Mouse (Mus musculus): ENCODE results near the gene Abhd16a. TPM values are rescaled to one million over a fixed set of nuclear protein-coding genes. Genes with fewer than 3 reads are reported as not detected.

Abhd16a gene
- total and polyA plus RNA-seq, 3 experiments = 28.9 to 80.6 (median 35.6) TPM

DNA sequence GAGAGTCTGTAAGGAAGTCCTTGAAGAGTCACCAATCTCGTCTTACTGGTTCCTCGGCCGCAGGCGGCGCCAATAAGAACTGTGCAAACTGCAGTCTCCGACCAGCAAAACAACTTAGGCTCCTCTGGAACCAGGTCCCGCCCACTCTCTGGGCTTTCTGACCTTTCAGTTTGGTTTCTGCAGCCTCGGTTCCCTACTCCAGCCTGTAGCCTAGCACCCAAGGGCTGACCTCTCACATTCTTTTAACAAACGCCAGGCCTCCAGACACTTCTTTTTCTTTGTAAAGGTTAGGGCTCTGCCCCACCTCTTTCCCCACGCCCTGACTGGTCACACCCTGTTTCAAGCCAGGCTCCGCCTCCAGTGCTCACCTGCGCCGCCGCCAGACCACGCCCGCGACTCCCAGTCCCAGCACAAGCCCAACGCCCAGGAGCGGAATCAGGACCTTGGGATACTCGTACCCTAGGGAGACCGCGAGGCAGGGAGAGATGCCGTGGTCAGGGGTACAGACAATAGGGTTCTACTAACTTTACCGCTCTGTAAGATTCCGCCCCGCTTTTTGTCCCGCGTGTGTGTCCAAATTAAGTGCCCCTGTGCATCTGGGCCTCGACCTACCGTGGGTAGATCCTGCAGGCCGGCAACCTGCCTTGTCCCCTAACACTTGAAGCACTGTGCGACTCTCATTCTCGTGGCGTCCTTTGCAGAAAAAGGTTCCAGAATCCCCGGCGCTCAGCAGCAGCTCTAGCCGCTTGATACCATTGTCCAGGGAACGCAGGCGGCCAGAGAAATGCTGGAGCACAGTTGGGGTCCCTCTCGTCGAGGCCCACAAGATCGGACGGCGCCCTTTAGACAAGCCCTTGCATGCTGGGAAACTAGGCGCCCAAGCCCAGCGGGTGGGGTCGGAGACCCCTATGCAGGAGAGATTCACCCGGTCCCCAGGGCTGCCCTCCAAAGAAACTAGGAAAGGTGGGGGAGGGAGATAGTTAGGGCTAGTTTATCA is 23.8 kb upstream of the Abhd16a start, which contains the start of gene Ly6g6c:
Gene Ly6g6c, plus strand, starts transcription at position 438 of the 997 bp plus-strand sequence.
- ATAC-seq (ENCODE audit: extremely low read depth, insufficient number of reproducible peaks, low FRiP score, poor library complexity, severe bottlenecking) = no peak
- TF ChIP-seq GATA1 (IDR thresholded peaks at IDR 0.05; ENCODE audit: borderline replicate concordance, low read length) = no peak
- no peak for TF ChIP-seq TAL1 (conservative IDR thresholded peaks at IDR 0.05; ENCODE audit: low read depth, low read length)
- TF ChIP-seq POLR2AphosphoS5 (IDR thresholded peaks at IDR 0.05; ENCODE audit: insufficient replicate concordance, low read depth, low read length) = no peak
- DNase-seq (ENCODE audit: low spot score) = no peak
- peaks cover 33% of the 10 kb centered on the region for H3K36me3 ChIP-seq (replicated peaks)
- no peaks in the 10 kb centered on the region for H3K9me3 ChIP-seq (replicated peaks)
- peaks cover 52% of the 10 kb centered on the region for H3K27me3 ChIP-seq (ENCODE audit: insufficient read depth, low read length)
- H3K4me3 ChIP-seq (ENCODE audit: low read depth, low read length) = peak within 1 kb of the TSS; percentile 49; the same call in 1 of the 2 replicates
- peaks cover 44% of the 10 kb centered on the region for H3K4me1 ChIP-seq (ENCODE audit: insufficient read depth, low read depth, low read length)

DNA sequence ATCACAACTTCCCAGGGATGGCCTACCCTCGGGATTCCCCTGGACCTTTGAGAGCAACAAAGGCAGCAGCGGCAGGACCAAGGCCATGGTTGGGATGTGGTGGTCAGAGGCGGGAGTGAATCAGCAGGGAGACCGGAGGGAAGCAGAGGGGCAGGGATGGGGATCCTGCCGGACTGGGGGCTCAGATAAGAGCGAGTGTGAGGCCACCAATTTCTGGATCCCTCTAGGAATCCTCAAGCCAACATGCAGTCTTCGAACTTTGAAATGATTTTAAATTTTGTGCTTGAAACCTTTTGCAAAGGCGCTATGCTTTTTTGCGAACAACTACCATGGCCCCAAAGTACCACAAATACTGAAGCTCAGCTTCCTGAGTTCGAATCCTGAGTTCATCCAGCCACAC is 23.0 kb upstream of the Abhd16a start, which contains the start of gene Mpig6b:
Gene Mpig6b, minus strand, starts transcription at position 101 of the 400 bp plus-strand sequence.
- Histone ChIP-seq H3K4me1 (ENCODE audit: insufficient read depth, low read depth, low read length) (peaks cover 43% of the 10 kb centered on the region), H3K9me3 (replicated peaks) (no peaks in the 10 kb centered on the region), H3K36me3 (replicated peaks) (peaks cover 24% of the 10 kb centered on the region), H3K27me3 (ENCODE audit: insufficient read depth, low read length) (peaks cover 52% of the 10 kb centered on the region), H3K4me3 (ENCODE audit: low read depth, low read length) (peak within 1 kb of the TSS; percentile 49; the same call in 1 of the 2 replicates)
- ATAC-seq (ENCODE audit: extremely low read depth, insufficient number of reproducible peaks, low FRiP score, poor library complexity, severe bottlenecking) (no peak), DNase-seq (ENCODE audit: low spot score) (no peak)
- TF ChIP-seq TAL1 (conservative IDR thresholded peaks at IDR 0.05; ENCODE audit: low read depth, low read length) (no peak), POLR2AphosphoS5 (IDR thresholded peaks at IDR 0.05; ENCODE audit: insufficient replicate concordance, low read depth, low read length) (no peak), GATA1 (IDR thresholded peaks at IDR 0.05; ENCODE audit: borderline replicate concordance, low read length) (no peak), CTCF (IDR thresholded peaks at IDR 0.05; ENCODE audit: low read depth, low read length) (no peak), GATA2 (IDR thresholded peaks at IDR 0.05; ENCODE audit: borderline replicate concordance, low read depth, low read length) (no peak)

DNA sequence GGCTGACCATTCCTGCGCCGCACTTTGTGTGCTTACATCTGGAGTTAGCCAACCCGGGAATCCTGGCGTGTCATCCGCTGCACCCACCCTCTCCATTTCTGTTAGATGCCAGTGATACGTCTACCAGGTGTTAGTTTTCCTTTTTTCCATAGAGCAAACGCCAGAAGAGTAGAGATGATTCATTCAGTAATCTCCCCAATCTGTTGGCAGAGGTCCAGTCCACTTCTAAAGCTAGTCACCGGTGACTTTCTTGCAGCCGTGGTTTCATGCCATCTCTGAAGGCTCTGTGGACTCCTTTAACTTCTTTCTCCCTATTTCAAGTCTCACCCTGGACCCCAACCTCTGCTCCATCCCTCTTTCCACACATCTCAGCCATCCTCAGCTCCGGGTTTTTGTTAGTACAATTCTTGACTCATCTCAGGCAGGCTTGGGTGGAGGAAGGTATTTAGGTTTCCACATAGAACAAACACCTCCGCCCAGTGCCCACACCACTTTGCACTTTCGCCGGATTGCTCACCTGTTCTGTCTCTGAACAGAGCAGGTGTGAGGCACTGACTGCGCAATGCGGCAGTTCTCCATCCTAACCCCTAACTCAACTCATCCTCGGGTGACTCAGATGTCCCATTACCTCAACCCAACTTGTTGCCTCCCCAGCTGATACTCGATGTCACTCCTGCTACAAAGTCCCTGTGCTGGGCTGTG is 20.7 kb upstream of the Abhd16a start:
- DNase-seq (ENCODE audit: low spot score) (no peak), ATAC-seq (ENCODE audit: extremely low read depth, insufficient number of reproducible peaks, low FRiP score, poor library complexity, severe bottlenecking) (no peak)
- Histone ChIP-seq H3K27me3 (ENCODE audit: insufficient read depth, low read length) (peaks cover 57% of the 10 kb centered on the region), H3K4me1 (ENCODE audit: insufficient read depth, low read depth, low read length) (peaks cover 36% of the 10 kb centered on the region), H3K9me3 (replicated peaks) (no peaks in the 10 kb centered on the region), H3K4me3 (ENCODE audit: low read depth, low read length) (no peak overlapping the region), H3K36me3 (replicated peaks) (peaks cover 4% of the 10 kb centered on the region)
- TF ChIP-seq CTCF (IDR thresholded peaks at IDR 0.05; ENCODE audit: low read depth, low read length) = no peak
- TF ChIP-seq GATA1 (IDR thresholded peaks at IDR 0.05; ENCODE audit: borderline replicate concordance, low read length) = no peak
- TF ChIP-seq TAL1 (conservative IDR thresholded peaks at IDR 0.05; ENCODE audit: low read depth, low read length) = no peak
- TF ChIP-seq GATA2 (IDR thresholded peaks at IDR 0.05; ENCODE audit: borderline replicate concordance, low read depth, low read length) = no peak
- TF ChIP-seq POLR2AphosphoS5 (IDR thresholded peaks at IDR 0.05; ENCODE audit: insufficient replicate concordance, low read depth, low read length) = no peak

DNA sequence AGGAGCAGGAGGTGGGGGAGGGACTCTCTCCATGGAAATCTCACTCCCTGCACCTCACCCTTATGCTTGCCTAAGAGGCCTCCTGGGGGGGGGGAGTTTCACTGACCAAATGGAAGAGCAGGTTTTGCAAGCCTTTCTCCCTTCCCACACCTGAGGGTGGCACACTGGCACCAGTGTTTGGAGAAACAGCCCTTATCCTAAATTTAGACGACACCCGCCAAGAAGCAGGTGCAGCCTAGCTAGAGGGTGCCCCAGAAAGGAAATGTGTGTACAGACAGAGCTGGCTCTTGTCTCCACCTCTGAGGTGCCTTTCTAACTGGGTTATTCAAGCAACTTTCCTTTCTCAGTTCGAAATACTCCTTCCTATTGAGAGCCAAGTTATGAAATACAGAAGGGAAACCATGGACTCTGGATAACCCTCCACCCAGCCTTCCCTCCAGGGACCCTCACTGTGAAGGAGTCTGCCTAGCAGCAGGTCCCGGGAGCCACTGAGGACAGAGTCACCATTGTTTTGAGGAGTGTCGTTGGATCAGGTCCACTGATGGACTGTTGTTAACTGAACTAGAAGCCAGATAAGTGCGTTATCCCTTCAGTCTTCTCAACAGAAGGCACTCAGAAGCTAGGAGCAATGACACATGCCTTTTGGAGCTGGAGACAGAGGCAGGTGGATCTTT is 18.4 kb upstream of the Abhd16a start:
- Histone ChIP-seq H3K27me3 (ENCODE audit: insufficient read depth, low read length) (peaks cover 46% of the 10 kb centered on the region), H3K4me1 (ENCODE audit: insufficient read depth, low read depth, low read length) (peaks cover 28% of the 10 kb centered on the region), H3K9me3 (replicated peaks) (no peaks in the 10 kb centered on the region), H3K4me3 (ENCODE audit: low read depth, low read length) (no peak overlapping the region), H3K36me3 (replicated peaks) (no peaks in the 10 kb centered on the region)
- ATAC-seq (ENCODE audit: extremely low read depth, insufficient number of reproducible peaks, low FRiP score, poor library complexity, severe bottlenecking) = no peak
- no peak for DNase-seq (ENCODE audit: low spot score)
- TF ChIP-seq POLR2AphosphoS5 (IDR thresholded peaks at IDR 0.05; ENCODE audit: insufficient replicate concordance, low read depth, low read length) (no peak), GATA2 (IDR thresholded peaks at IDR 0.05; ENCODE audit: borderline replicate concordance, low read depth, low read length) (no peak), TAL1 (conservative IDR thresholded peaks at IDR 0.05; ENCODE audit: low read depth, low read length) (no peak), GATA1 (IDR thresholded peaks at IDR 0.05; ENCODE audit: borderline replicate concordance, low read length) (no peak), CTCF (IDR thresholded peaks at IDR 0.05; ENCODE audit: low read depth, low read length) (no peak)

DNA sequence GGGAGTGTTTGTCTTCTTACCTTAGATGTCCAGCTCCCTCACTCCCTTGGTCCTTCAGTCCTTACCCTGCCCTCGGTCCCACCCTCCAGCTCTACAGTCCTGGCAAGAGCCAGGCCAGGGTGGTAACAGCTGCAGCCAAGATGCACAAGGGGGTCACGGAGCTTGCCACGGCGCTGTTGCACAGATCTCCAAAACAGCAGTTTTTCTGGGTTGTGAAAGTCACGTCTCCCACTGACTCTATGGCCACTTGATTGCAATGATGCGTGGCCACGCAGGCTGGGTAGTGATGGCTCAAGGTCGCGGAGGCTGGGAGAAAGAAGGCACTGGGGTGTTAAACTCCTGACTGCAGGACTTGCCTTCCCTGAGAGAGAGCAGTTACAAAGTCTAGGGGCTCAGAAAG is 17.6 kb upstream of the Abhd16a start:
- TF ChIP-seq GATA2 (IDR thresholded peaks at IDR 0.05; ENCODE audit: borderline replicate concordance, low read depth, low read length) (no peak), CTCF (IDR thresholded peaks at IDR 0.05; ENCODE audit: low read depth, low read length) (no peak), GATA1 (IDR thresholded peaks at IDR 0.05; ENCODE audit: borderline replicate concordance, low read length) (no peak), TAL1 (conservative IDR thresholded peaks at IDR 0.05; ENCODE audit: low read depth, low read length) (no peak), POLR2AphosphoS5 (IDR thresholded peaks at IDR 0.05; ENCODE audit: insufficient replicate concordance, low read depth, low read length) (no peak)
- peaks cover 39% of the 10 kb centered on the region for H3K27me3 ChIP-seq (ENCODE audit: insufficient read depth, low read length)
- DNase-seq (ENCODE audit: low spot score) (no peak), ATAC-seq (ENCODE audit: extremely low read depth, insufficient number of reproducible peaks, low FRiP score, poor library complexity, severe bottlenecking) (no peak)
- no peaks in the 10 kb centered on the region for H3K9me3 ChIP-seq (replicated peaks)
- peaks cover 26% of the 10 kb centered on the region for H3K4me1 ChIP-seq (ENCODE audit: insufficient read depth, low read depth, low read length)
- no peak overlapping the region for H3K4me3 ChIP-seq (ENCODE audit: low read depth, low read length)
- no peaks in the 10 kb centered on the region for H3K36me3 ChIP-seq (replicated peaks)

Data from G1E (cell line).